Mouse (Mus musculus): ENCODE results near the gene Gpr61. TPM values are rescaled to one million over a fixed set of nuclear protein-coding genes. Genes with fewer than 3 reads are reported as not detected.

The Gpr61 gene
- total RNA-seq (2021) = 0.49 TPM in 1 of 2 replicates, not detected in the other
- long read RNA-seq = 0 reads

- DNase-seq = no peak
Measured at GRCm38 (mm10) chr3:108154656-108155055, at the start of gene Gpr61. Gpr61 (minus strand) TSS chr3:108154882.

- no peak for DNase-seq
Measured at GRCm38 (mm10) chr3:108204470-108204869, 49.8 kb upstream of the Gpr61 start.

- DNase-seq = peak; percentile 77
Measured at GRCm38 (mm10) chr3:108203621-108204325, 49.1 kb upstream of the Gpr61 start.

GRCm38 (mm10) chr3:108203212-108203611 lies 48.5 kb upstream of the Gpr61 start:
- no peak for DNase-seq

- DNase-seq = no peak
Measured at GRCm38 (mm10) chr3:108202506-108202905, 47.8 kb upstream of the Gpr61 start.

GRCm38 (mm10) chr3:108200329-108201323 lies 45.9 kb upstream of the Gpr61 start, which contains the start of gene Cyb561d1:
Cyb561d1 (minus strand) TSS chr3:108201212.
- peak; percentile 93 for DNase-seq

GRCm38 (mm10) chr3:108199231-108199630 lies 44.5 kb upstream of the Gpr61 start:
- DNase-seq = no peak

GRCm38 (mm10) chr3:108197066-108197497 lies 42.4 kb upstream of the Gpr61 start:
- no peak for DNase-seq

- no peak for DNase-seq
Measured at GRCm38 (mm10) chr3:108195941-108196590, 41.4 kb upstream of the Gpr61 start.

GRCm38 (mm10) chr3:108195287-108195686 lies 40.6 kb upstream of the Gpr61 start:
- DNase-seq = no peak

- DNase-seq = no peak
Measured at GRCm38 (mm10) chr3:108193686-108194085, 39.0 kb upstream of the Gpr61 start.

- DNase-seq = no peak
Measured at GRCm38 (mm10) chr3:108189897-108190296, 35.2 kb upstream of the Gpr61 start.

GRCm38 (mm10) chr3:108188716-108189490 lies 34.2 kb upstream of the Gpr61 start:
- no peak for DNase-seq

GRCm38 (mm10) chr3:108187111-108187795 lies 32.6 kb upstream of the Gpr61 start:
- DNase-seq = no peak

GRCm38 (mm10) chr3:108186098-108187047 lies 31.7 kb upstream of the Gpr61 start, which contains the start of gene Amigo1:
Amigo1 (plus strand) TSS chr3:108186335.
- DNase-seq = peak; percentile 70

- DNase-seq = no peak
Measured at GRCm38 (mm10) chr3:108185460-108186097, 30.9 kb upstream of the Gpr61 start.

- no peak for DNase-seq
Measured at GRCm38 (mm10) chr3:108184742-108185141, 30.1 kb upstream of the Gpr61 start.

GRCm38 (mm10) chr3:108180514-108180913 lies 25.8 kb upstream of the Gpr61 start:
- no peak for DNase-seq

All from adrenal gland, postnatal 25 days (tissue).